Mouse (Mus musculus) brain, embryonic 14.5 days (tissue): ENCODE results near the gene Ncoa5. TPM values are rescaled to one million over a fixed set of nuclear protein-coding genes. Genes with fewer than 3 reads are reported as not detected.

ENCODE experiments used
- DNase-seq: peaks from one replicate; pipeline ENCODE4 v3.0.0-alpha.2; 2011; ENCODE audit warnings: low read depth
- CTCF ChIP-seq: fragments of 200-500 bp; IDR thresholded peaks from 2 replicates; pipeline ENCODE4 v1.5.1; 2012; ENCODE audit warnings: inconsistent platforms, mild to moderate bottlenecking, moderate library complexity, borderline replicate concordance; ENCODE audit not compliant: insufficient read depth, insufficient read length; ENCODE audit errors: extremely low read depth
- POLR2A ChIP-seq: fragments of 200-500 bp; IDR thresholded peaks from 2 replicates; pipeline ENCODE4 v1.6.1; 2012; ENCODE audit warnings: mild to moderate bottlenecking, inconsistent platforms, borderline replicate concordance; ENCODE audit not compliant: poor library complexity, insufficient read depth, insufficient read length, severe bottlenecking; ENCODE audit errors: extremely low read depth
- polyA plus RNA-seq: library from polyadenylated mRNA; depleted of rRNA; stranded (reverse); fragments of >200 nt; gene quantifications from 2 replicates; pipeline ENCODE4 v1.2.3, GENCODE M21; 2012

The Ncoa5 gene
- polyA plus RNA-seq, 1 experiment: 128 TPM

DNA sequence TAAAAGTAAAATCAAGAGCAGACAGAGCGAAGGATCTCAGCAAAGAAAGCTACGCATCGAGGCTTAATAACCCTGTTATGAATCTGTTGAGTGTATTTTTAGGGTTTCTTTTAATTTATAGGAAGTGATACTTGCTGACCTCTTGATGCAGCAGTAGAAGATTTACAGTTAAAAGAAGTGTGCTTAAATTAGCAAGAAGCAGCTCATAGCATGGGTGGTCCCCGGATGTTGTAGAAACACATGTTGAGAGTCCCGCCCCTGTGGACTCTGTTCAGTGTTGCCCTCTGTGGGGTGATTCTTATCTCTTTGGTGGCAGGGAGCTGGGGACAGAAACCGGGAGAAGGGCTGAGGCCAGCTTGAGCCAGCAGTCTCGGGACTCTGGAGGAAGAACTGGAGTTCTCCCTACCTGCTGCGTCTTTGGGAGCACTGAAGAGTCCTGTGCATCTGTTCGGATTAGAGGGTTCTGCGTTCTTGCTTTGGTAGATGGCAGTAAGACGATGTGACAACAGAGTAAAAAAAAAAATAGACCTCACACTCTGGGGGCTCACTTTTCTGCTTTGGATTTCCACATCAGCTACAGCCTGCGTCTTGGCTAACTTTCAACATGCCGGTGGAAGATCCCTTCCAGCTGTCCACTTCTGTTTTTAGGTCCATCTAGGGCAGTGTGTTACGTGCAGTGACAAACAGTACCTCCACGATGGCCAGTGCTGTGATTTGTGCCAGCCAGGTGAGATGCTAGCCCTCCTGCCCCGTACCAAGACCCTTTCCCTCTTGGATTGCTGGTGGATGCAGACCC, 27.2 kb upstream of the Ncoa5 start:
- DNase-seq: no peak
- TF ChIP-seq POLR2A (no peak), CTCF (no peak)

DNA sequence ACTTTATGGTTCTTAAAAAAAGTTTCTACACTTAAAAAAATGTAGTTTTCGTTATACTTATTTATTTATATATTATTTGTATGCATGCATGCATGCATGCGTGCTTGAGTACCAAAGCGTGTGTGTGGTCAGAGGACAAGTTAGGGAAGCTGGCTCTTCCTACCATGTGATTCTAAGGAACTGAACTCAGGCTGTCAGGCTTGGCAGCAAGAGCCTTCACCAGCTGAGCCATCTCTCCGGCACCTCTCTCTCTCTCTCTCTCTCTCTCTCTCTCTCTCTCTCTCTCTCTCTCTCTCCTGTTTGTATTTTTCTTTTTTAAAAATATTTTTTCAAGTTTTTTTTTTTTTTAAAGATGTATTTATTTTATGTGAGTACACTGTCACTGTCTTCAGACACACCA, 25.3 kb upstream of the Ncoa5 start:
- DNase-seq: no peak
- no peak for TF ChIP-seq POLR2A
- no peak for TF ChIP-seq CTCF

DNA sequence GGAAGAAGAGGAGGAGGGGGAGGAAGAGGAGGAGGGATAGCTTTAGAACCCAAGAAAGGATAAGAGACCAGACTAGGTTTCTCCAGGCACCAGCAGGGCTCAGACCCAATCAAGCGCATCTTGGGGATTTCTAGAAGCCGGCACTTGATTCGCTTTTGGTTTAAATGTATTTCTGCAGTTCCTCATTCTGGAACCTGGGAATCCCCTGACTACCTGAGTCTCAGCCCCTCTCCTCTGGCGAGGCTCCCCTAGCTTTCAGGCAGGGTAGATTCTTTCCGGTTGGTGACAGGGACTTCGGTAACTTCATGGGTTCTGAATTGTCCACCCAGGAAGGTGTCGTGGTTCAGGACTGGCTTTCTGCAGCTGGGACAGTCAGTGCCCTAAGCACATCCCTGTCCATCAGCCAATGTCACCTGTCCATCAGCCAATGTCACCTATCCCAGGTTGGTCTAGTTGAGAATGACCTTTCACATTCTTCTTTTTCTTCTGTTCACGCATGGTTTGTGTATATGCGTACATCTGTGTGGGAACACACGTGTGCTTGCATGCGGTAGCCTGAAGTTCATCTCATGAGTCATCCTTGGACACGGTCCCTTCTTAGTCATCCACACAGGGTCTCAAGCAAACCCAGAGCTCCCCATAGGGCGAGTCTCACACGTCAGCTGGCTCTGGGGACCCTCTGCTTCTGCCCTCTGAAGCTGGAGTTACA, 21.9 kb upstream of the Ncoa5 start:
- no peak for DNase-seq
- TF ChIP-seq POLR2A (no peak), CTCF (no peak)

DNA sequence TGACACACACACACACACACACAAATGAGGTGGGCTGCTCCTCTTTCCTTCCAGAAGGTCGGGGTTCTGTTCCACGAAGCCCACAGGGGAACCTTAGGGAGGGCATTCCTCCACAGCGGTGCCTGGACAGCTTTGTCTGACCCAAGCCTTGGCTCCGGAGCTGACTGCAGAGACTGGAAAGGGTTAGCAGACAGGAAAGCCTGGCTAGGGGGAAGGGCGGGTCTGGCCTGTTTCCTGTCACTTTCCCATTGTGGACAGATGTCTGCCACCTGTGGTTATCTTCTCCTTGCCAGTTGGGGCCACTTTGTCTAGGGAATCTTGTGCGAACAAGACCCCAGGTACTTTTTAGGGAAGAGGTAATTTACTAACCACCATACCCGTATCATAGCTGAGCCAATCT, 21.2 kb upstream of the Ncoa5 start:
- no peak for TF ChIP-seq CTCF
- TF ChIP-seq POLR2A: no peak
- no peak for DNase-seq

DNA sequence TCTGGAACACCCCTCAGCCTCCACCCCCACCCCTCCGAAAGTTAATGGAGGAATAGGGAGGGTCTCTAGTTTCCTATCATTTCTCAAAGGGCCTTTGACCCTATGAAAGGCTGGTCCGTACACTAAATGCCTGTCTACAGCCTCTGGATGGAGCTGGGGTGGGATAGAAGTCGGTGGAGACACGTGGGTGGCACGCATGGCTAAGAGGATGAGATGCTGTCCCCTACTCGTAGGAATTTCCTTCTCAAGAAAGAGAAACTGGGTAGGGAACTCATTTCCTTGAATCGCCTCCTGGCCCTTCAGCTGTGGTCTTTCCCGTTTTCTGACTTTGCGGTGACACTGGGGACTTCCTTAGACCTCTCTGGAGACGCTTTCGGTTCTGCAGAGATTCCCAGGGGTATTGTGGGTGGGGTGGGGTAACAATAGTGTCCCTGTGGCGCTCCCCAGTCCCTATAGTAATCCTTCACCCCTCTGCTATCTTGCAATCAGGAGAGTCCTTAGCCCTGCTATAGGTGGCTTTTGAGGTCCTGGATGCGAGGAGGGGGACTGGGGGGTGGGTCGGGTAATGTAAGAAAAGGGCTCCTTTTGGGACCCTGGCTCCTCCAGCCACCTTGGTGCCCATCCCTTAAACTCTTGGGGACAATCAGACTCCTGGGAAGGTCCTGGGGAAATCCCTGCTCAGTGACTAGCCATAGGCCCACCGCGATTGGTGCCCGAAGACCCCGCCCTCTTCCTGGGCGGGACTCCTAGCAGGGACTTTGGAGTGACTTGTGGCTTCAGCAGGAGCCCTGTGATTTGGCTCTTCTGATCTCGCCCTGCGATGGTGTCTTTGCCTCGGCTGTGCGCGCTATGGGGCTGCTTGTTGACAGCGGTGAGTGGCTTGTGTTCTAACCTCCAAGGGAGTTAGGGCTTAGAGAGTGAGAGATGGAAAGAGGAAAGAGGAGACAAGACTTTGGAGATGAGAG, 20.5 kb upstream of the Ncoa5 start, which contains the start of gene Cd40:
TSS of gene Cd40 (plus strand) at position 740 of the 965 bp plus-strand sequence.
- TF ChIP-seq CTCF: no peak
- TF ChIP-seq POLR2A: no peak
- peak; percentile 55 for DNase-seq

DNA sequence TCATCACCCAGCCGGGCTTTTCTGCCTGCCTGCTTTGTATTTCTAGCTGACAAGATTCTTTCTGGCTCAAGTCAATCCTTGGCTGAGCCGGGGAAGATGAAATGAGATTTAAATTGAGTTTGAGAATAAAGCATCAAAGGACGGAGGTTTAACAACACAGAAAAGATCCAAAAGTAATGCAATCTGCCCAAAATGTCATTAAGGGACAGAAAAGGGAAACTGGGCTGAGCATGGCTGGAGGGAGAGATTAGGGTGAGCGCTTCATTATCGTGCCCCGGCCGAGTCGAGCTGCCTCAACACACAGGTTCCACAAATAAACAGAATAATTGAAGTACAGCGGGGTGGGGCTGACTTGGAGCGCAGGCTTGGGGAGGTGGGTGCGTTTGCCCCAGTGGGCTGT, 16.9 kb upstream of the Ncoa5 start:
- peak; percentile 64 for DNase-seq
- TF ChIP-seq CTCF (no peak), POLR2A (no peak)

DNA sequence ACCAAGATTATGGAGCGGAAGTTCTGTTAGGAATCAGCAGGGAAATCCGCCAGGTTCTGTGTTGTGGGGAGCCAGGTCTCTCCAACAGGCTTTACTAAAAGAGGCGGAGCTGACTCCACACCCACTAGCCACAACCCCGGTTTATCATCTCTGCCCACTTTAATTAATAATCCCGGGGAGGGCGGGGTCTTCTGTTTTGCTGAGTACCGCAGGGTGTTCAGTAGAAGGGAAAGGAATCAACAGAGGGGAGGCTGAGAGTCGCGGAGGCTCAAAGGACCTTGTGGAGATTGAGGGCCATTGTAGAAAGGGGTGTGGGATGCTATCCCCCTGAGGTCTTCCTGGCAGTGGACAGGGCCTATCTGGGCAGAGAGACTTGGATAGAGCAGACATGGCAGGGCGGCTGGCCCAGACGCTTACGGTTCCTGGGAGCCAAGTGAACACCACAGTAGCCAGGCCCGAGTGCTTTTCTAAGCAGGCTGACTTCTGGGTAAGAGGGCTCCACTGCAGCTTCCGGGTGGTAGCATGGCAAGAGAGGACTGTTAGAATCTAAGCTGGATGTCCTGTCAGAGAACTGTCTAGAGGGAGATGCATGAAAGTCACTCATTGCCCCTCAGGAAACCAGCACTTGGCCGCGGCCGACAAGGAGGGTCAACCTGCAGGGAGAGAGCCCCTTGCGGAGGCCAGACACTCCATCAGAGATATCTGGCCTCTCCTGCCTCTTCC, 16.3 kb upstream of the Ncoa5 start:
- TF ChIP-seq CTCF (no peak), POLR2A (no peak)
- no peak for DNase-seq

DNA sequence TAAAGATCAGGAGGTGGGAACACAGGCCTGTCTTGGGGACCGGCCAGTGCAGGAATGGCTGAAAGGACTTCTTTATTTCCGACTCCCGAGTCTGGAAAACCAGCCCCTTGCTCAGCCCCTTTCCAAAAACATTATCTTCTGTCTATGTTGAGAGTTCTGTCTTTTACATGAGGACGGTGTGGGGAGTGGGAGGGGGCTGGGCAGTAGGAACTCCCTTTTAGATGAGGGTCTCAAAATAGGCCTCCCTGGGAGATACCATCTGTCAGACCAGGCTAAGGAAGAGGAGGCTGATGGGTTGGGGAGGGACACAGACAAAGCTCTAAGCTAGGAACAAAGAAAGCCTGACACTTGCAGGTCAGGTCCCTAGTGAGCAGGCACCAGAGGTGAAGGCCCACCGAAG, 14.4 kb upstream of the Ncoa5 start:
- TF ChIP-seq POLR2A (no peak), CTCF (no peak)
- no peak for DNase-seq

DNA sequence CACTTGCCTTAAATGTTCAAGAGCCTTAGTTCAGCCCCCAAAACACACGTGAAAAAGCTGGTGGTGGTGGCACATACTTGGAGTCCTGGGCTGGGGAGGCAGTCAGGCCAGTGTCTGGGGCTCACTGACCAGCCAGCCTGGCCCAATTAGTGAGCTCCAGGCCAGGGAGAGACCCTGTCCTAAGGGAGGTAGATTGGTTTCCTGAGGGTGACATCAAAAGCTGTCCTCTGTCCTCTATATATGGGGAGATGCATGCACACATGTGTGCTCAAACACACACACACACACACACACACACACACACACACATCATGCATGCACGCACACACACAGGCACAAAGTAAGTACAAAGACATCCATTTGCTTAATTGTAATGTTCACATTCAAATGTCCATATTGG, 9.1 kb upstream of the Ncoa5 start:
- TF ChIP-seq POLR2A: no peak
- TF ChIP-seq CTCF: no peak
- no peak for DNase-seq

DNA sequence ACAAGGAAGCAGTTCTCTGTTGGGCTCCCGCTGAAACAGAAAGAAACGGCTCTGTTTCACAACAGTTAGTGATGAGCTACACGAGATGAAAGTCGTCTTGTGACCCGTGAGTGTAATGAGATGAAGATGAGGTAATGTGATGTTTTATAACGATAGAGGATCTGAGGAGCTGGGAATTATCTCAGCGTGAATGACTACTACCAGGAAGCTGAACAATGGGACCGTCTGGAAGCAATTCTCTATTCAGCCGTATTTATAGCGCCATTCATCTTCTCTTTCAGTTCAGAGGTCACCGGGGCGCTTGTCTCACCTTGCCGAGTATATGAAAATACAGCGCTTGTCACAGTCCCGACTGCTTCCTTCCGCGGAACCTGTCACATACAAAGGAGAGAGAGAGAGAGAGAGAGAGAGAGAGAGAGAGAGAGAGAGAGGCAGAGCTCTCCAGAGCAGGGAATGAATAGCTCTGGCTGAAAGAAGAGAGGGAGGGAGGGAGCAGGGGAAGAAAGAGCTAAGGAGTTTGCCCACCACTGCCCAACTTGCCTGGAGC, 8.5 kb upstream of the Ncoa5 start:
- no peak for TF ChIP-seq CTCF
- TF ChIP-seq POLR2A: no peak
- DNase-seq: peak; percentile 90
